In the genomic region with DNA sequence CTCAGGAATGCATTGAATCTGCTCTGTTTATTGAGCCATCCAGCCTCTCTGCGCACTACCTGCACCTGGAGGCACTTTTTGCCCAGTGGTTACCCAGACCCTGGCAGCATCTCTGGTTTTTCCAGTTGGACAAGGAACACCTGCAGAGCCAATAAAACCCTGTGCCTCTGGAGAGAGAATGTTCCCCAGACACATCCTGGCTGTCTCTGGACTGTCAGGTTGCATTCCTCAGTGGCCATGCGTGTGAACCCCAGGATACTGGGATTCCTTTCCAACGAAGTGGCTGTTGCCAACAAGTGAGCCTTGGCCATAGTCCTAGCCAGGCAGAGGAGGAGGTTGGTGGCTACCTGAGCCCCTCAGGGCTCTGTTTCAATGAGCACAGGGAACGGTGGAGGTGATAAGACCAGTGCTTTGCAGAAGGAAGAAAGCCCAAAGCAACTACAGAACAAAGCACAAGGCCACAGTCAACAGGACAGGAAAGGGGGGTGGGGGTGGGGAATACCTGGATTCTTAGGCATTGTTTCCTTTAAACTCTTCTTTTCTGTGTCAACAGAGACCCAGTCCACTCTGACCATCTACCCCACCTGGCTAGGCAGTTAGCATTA, we compare ENCODE assay signal across 18 mouse cellular contexts. TPM values are rescaled to one million over a fixed set of nuclear protein-coding genes. Genes with fewer than 3 reads are reported as not detected.
A peak's percentile ranks its signal among the peaks of the same experiment; 100 is the strongest.
DNase-seq lines count a peak whose midpoint lies in the region; ATAC-seq and TF ChIP-seq lines count a peak whose summit lies in the region.
"Had no signal": no experiment of that assay in that cellular context is flagged by ENCODE, and none has a peak within 500 bp of the region (broad histone marks: within the 10 kb centered on the region; RNA-seq: fewer than 3 reads in every experiment).

No protein-coding gene starts in this region.

- no peaks in the 10 kb centered on the region for H3K36me3 ChIP-seq in lung, embryonic 15.5 days
- H3K36me3 ChIP-seq in lung, postnatal 0 days (ENCODE audit: insufficient read depth, low read length) = no peaks in the 10 kb centered on the region
- H3K36me3 ChIP-seq: forebrain, embryonic 10.5 days; midbrain, embryonic 12.5 days; stomach, embryonic 15.5 days had no signal

- H3K9ac ChIP-seq in lung, embryonic 15.5 days = no peak overlapping the region
- no peak overlapping the region for H3K9ac ChIP-seq in lung, postnatal 0 days (replicated peaks; ENCODE audit: low read depth)
- H3K9ac ChIP-seq: liver, embryonic 14.5 days; midbrain, embryonic 12.5 days; stomach, embryonic 15.5 days had no signal

- DNase-seq in cerebellum, postnatal 14 days = peak; percentile 42 to 58
- DNase-seq in cerebellum, adult 18-20 months = no peak
- DNase-seq in lung, postnatal 10 days = no peak
- DNase-seq in lung, postnatal 0 days (ENCODE audit: low spot score) = peak; percentile 20
- DNase-seq in urinary bladder, postnatal 25 days (ENCODE audit: low spot score) = peak; percentile 49
- DNase-seq in retina, embryonic 14.5 days (ENCODE audit: low spot score) = no peak
- DNase-seq: cerebellum, adult 11-12 months; heart, adult 2 months; left cerebral cortex, postnatal 4 days; thymus, postnatal 25 days had no signal

- H3K4me2 ChIP-seq in lung, embryonic 15.5 days = no peak overlapping the region
- H3K4me2 ChIP-seq in lung, postnatal 0 days (replicated peaks; ENCODE audit: low read depth, low read length) = no peak overlapping the region
- H3K4me2 ChIP-seq: midbrain, embryonic 12.5 days; stomach, embryonic 15.5 days had no signal

- H3K4me3 ChIP-seq in lung, embryonic 15.5 days = no peak overlapping the region
- no peak overlapping the region for H3K4me3 ChIP-seq in lung, postnatal 0 days (ENCODE audit: low read depth, low read length)
- H3K4me3 ChIP-seq: forebrain, embryonic 10.5 days; heart, adult 2 months; midbrain, embryonic 12.5 days; stomach, embryonic 15.5 days had no signal

- H3K9me3 ChIP-seq in lung, embryonic 15.5 days = no peaks in the 10 kb centered on the region
- H3K9me3 ChIP-seq in lung, postnatal 0 days (ENCODE audit: low read length) = no peaks in the 10 kb centered on the region
- H3K9me3 ChIP-seq: forebrain, embryonic 10.5 days; midbrain, embryonic 12.5 days; stomach, embryonic 15.5 days had no signal

- 38% methylated on average over 4 of the region's 4 CpGs for WGBS in lung, embryonic 15.5 days
- 37% methylated on average over 4 of the region's 4 CpGs for WGBS in lung, postnatal 0 days

- H3K27me3 ChIP-seq in lung, embryonic 15.5 days = no peaks in the 10 kb centered on the region
- H3K27me3 ChIP-seq in lung, postnatal 0 days (replicated peaks; ENCODE audit: insufficient read depth, low read length) = no peaks in the 10 kb centered on the region
- H3K27me3 ChIP-seq: midbrain, embryonic 12.5 days; stomach, embryonic 15.5 days had no signal

- no peak for TF ChIP-seq EP300 in lung, postnatal 0 days (IDR thresholded peaks at IDR 0.05)

- TF ChIP-seq CTCF in lung, postnatal 0 days (IDR thresholded peaks at IDR 0.05) = no peak

- peak overlapping the region; percentile 5; the same call in 1 of the 2 replicates for H3K27ac ChIP-seq in lung, embryonic 15.5 days
- no peak overlapping the region for H3K27ac ChIP-seq in lung, postnatal 0 days (ENCODE audit: low read length)
- H3K27ac ChIP-seq: forebrain, embryonic 10.5 days; heart, adult 2 months; liver, embryonic 14.5 days; midbrain, embryonic 12.5 days; stomach, embryonic 15.5 days had no signal

- H3K4me1 ChIP-seq in lung, embryonic 15.5 days = peaks cover 6% of the 10 kb centered on the region; the same call in 1 of the 2 replicates
- no peaks in the 10 kb centered on the region for H3K4me1 ChIP-seq in lung, postnatal 0 days (ENCODE audit: insufficient read depth, low read depth, low read length)
- H3K4me1 ChIP-seq: forebrain, embryonic 10.5 days; midbrain, embryonic 12.5 days had no signal

- ATAC-seq in lung, embryonic 15.5 days (ENCODE audit: borderline replicate concordance, extremely low read depth, low FRiP score, low TSS enrichment) = peak; percentile 42; the same call in 1 of the 2 replicates
- ATAC-seq in lung, postnatal 0 days = peak; percentile 41; the same call in 1 of the 2 replicates
- ATAC-seq in megakaryocyte, adult 5-6 weeks (ENCODE audit: poor library complexity, severe bottlenecking) = no peak
- ATAC-seq: hindbrain, embryonic 16.5 days had no signal

RNA-seq across cellular contexts. Expression of gene Tmprss2, which starts 22.0 kb away (rescaled TPM):
- 9.4 and 9.8 TPM in 2 replicates for polyA plus RNA-seq in lung, embryonic 15.5 days (2015; fragmentation: Nextera tagmentation; extraction: Ambion mirVana)
- 46.9 and 54.2 TPM in 2 replicates for polyA plus RNA-seq in lung, postnatal 0 days (2015; fragmentation: Nextera tagmentation; extraction: Ambion mirVana)
- not detected in 2 replicates for total RNA-seq in megakaryocyte, adult 5-6 weeks (2015)
- total RNA-seq in megakaryocyte, adult 5-6 weeks (2017) = not detected in 2 replicates
- total RNA-seq: heart, adult 2 months; layer of hippocampus, adult 8-10 months; left cerebral cortex, postnatal 4 days had no signal

Comparison
In these comparisons a context has a peak if more than half of its experiments do, and no peak if none do; other contexts are left out.
1. DNase-seq: peak in cerebellum, postnatal 14 days (2 of 2), lung, postnatal 0 days (single experiment) and urinary bladder, postnatal 25 days (single experiment); none in cerebellum, adult 18-20 months (0 of 2), lung, postnatal 10 days (single experiment) and retina, embryonic 14.5 days (single experiment).